ENCODE assay signal across 8 mouse cellular contexts in genomic region chr5:135024665-135025224, GRCm38 (mm10). TPM values are rescaled to one million over a fixed set of nuclear protein-coding genes. Genes with fewer than 3 reads are reported as not detected.
DNase-seq lines count a peak whose midpoint lies in the region; ATAC-seq lines count a peak whose summit lies in the region.

No protein-coding gene starts in this region.

- H3K36me3 ChIP-seq in neural tube, embryonic 11.5 days (ENCODE audit: control insufficient read depth, insufficient read depth, low read length) = no peaks in the 10 kb centered on the region
- H3K36me3 ChIP-seq in forebrain, embryonic 15.5 days = no peaks in the 10 kb centered on the region
- no peaks in the 10 kb centered on the region for H3K36me3 ChIP-seq in limb, embryonic 15.5 days
- H3K36me3 ChIP-seq in stomach, embryonic 16.5 days (ENCODE audit: control insufficient read depth, insufficient read depth, low read length) = no peaks in the 10 kb centered on the region

- no peak overlapping the region for H3K9ac ChIP-seq in neural tube, embryonic 11.5 days (ENCODE audit: low read length)
- no peak overlapping the region for H3K9ac ChIP-seq in forebrain, embryonic 15.5 days (replicated peaks)
- H3K9ac ChIP-seq in limb, embryonic 15.5 days = no peak overlapping the region
- H3K9ac ChIP-seq in stomach, embryonic 16.5 days (ENCODE audit: low read length) = peak overlapping the region; percentile 79; the same call in 1 of the 2 replicates

- no peaks in the 10 kb centered on the region for H3K27me3 ChIP-seq in neural tube, embryonic 11.5 days (ENCODE audit: control insufficient read depth, insufficient read depth, low read length)
- H3K27me3 ChIP-seq in forebrain, embryonic 15.5 days = no peaks in the 10 kb centered on the region
- no peaks in the 10 kb centered on the region for H3K27me3 ChIP-seq in limb, embryonic 15.5 days
- H3K27me3 ChIP-seq in stomach, embryonic 16.5 days (ENCODE audit: control insufficient read depth, insufficient read depth, low read length) = no peaks in the 10 kb centered on the region

- 0 out of 2 replicates have a peak, but pooled peaks cover 5% of the 10 kb centered on the region for H3K4me1 ChIP-seq in neural tube, embryonic 11.5 days (ENCODE audit: control insufficient read depth, insufficient read depth, low read length)
- H3K4me1 ChIP-seq in forebrain, embryonic 15.5 days = peaks cover 33% of the 10 kb centered on the region
- peaks cover 59% of the 10 kb centered on the region for H3K4me1 ChIP-seq in limb, embryonic 15.5 days
- peaks cover 40% of the 10 kb centered on the region for H3K4me1 ChIP-seq in stomach, embryonic 16.5 days (ENCODE audit: control insufficient read depth, insufficient read depth, low read length)

- H3K4me2 ChIP-seq in neural tube, embryonic 11.5 days (ENCODE audit: low read depth) = peak overlapping the region; percentile 56
- peak overlapping the region; percentile 98 for H3K4me2 ChIP-seq in forebrain, embryonic 15.5 days (replicated peaks)
- peak overlapping the region; percentile 93 for H3K4me2 ChIP-seq in limb, embryonic 15.5 days
- peak overlapping the region; percentile 87 for H3K4me2 ChIP-seq in stomach, embryonic 16.5 days (ENCODE audit: low read depth, low read length)

- no peak overlapping the region for H3K27ac ChIP-seq in neural tube, embryonic 11.5 days (ENCODE audit: low read depth, low read length)
- H3K27ac ChIP-seq in forebrain, embryonic 15.5 days (replicated peaks) = no peak overlapping the region
- no peak overlapping the region for H3K27ac ChIP-seq in limb, embryonic 15.5 days
- no peak overlapping the region; the same call in 1 of the 2 replicates for H3K27ac ChIP-seq in stomach, embryonic 16.5 days (ENCODE audit: low read length)

- WGBS in neural tube, embryonic 11.5 days = 64% methylated on average over 11 of the region's 11 CpGs
- 75% methylated on average over 11 of the region's 11 CpGs for WGBS in forebrain, embryonic 15.5 days
- 30% methylated on average over 11 of the region's 11 CpGs for WGBS in limb, embryonic 15.5 days
- WGBS in stomach, embryonic 16.5 days = 37% methylated on average over 11 of the region's 11 CpGs

- no peak for DNase-seq in neural tube, embryonic 11.5 days (ENCODE audit: low spot score)
- DNase-seq in neural tube, embryonic 10.5 days (ENCODE audit: extremely low spot score, low spot score) = no peak
- DNase-seq in adrenal gland, postnatal 14 days = no peak
- DNase-seq in gastrocnemius, adult 18-20 months (ENCODE audit: low spot score) = no peak
- DNase-seq in urinary bladder, postnatal 36 days (ENCODE audit: low spot score in 2 of 2) = no peak

- ATAC-seq in neural tube, embryonic 11.5 days (ENCODE audit: insufficient read depth, low FRiP score, low TSS enrichment) = no peak
- ATAC-seq in forebrain, embryonic 15.5 days (replicated peaks) = no peak
- no peak for ATAC-seq in limb, embryonic 15.5 days (ENCODE audit: insufficient number of reproducible peaks, low FRiP score, low TSS enrichment, low read depth)
- no peak for ATAC-seq in stomach, embryonic 16.5 days (ENCODE audit: insufficient read depth, low FRiP score)

- H3K4me3 ChIP-seq in neural tube, embryonic 11.5 days (ENCODE audit: low read depth, low read length) = peak overlapping the region; percentile 51; the same call in 1 of the 2 replicates
- peak overlapping the region; percentile 85; the same call in 1 of the 2 replicates for H3K4me3 ChIP-seq in forebrain, embryonic 15.5 days
- peak overlapping the region; percentile 73 for H3K4me3 ChIP-seq in limb, embryonic 15.5 days
- H3K4me3 ChIP-seq in stomach, embryonic 16.5 days (replicated peaks; ENCODE audit: low read length) = peak overlapping the region; percentile 60

- H3K9me3 ChIP-seq in neural tube, embryonic 11.5 days (ENCODE audit: control insufficient read depth, low read length) = no peaks in the 10 kb centered on the region
- H3K9me3 ChIP-seq in forebrain, embryonic 15.5 days = no peaks in the 10 kb centered on the region
- no peaks in the 10 kb centered on the region for H3K9me3 ChIP-seq in limb, embryonic 15.5 days
- no peaks in the 10 kb centered on the region for H3K9me3 ChIP-seq in stomach, embryonic 16.5 days (replicated peaks; ENCODE audit: control insufficient read depth, low read length)

RNA-seq across cellular contexts. Expression of gene Stx1a, which starts 1.5 kb away (rescaled TPM):
- polyA plus RNA-seq in neural tube, embryonic 11.5 days (2014; fragmentation: Nextera tagmentation; extraction: Ambion mirVana) = 25.4 and 36.6 TPM in 2 replicates
- polyA plus RNA-seq in forebrain, embryonic 15.5 days (2015; fragmentation: Nextera tagmentation; extraction: Ambion mirVana) = 78.6 and 78.9 TPM in 2 replicates
- 9.9 and 11.3 TPM in 2 replicates for polyA plus RNA-seq in limb, embryonic 15.5 days (2015; fragmentation: Nextera tagmentation; extraction: Ambion mirVana)
- 12.5 and 14.0 TPM in 2 replicates for polyA plus RNA-seq in stomach, embryonic 16.5 days (2015; fragmentation: Nextera tagmentation; extraction: Ambion mirVana)
- 5.9 and 10.9 TPM in 2 replicates for total RNA-seq in adrenal gland, postnatal 14 days (2021)
- under 1 TPM; 0.18 to 0.40 TPM for total RNA-seq in gastrocnemius, adult 18-20 months (2021)

RNA-seq across cellular contexts. Expression of gene Abhd11, which starts 15.8 kb away (rescaled TPM):
- polyA plus RNA-seq in neural tube, embryonic 11.5 days (2014; fragmentation: Nextera tagmentation; extraction: Ambion mirVana) = 45.9 and 46.3 TPM in 2 replicates
- polyA plus RNA-seq in forebrain, embryonic 15.5 days (2015; fragmentation: Nextera tagmentation; extraction: Ambion mirVana) = 69.5 and 70.3 TPM in 2 replicates
- polyA plus RNA-seq in limb, embryonic 15.5 days (2015; fragmentation: Nextera tagmentation; extraction: Ambion mirVana) = 66.1 and 68.2 TPM in 2 replicates
- polyA plus RNA-seq in stomach, embryonic 16.5 days (2015; fragmentation: Nextera tagmentation; extraction: Ambion mirVana) = 70.7 and 73.9 TPM in 2 replicates
- total RNA-seq in adrenal gland, postnatal 14 days (2021) = 66.7 and 68.5 TPM in 2 replicates
- total RNA-seq in gastrocnemius, adult 18-20 months (2021) = 10 to 100 TPM; 45.1 to 49.8 TPM

RNA-seq across cellular contexts. Expression of gene Cldn3, which starts 38.7 kb away (rescaled TPM):
- 2.2 and 3.1 TPM in 2 replicates for polyA plus RNA-seq in neural tube, embryonic 11.5 days (2014; fragmentation: Nextera tagmentation; extraction: Ambion mirVana)
- 12.3 and 12.7 TPM in 2 replicates for polyA plus RNA-seq in forebrain, embryonic 15.5 days (2015; fragmentation: Nextera tagmentation; extraction: Ambion mirVana)
- 26.0 and 27.2 TPM in 2 replicates for polyA plus RNA-seq in limb, embryonic 15.5 days (2015; fragmentation: Nextera tagmentation; extraction: Ambion mirVana)
- polyA plus RNA-seq in stomach, embryonic 16.5 days (2015; fragmentation: Nextera tagmentation; extraction: Ambion mirVana) = 83.9 and 89.2 TPM in 2 replicates
- total RNA-seq in adrenal gland, postnatal 14 days (2021) = 0.90 and 9.0 TPM in 2 replicates
- total RNA-seq in gastrocnemius, adult 18-20 months (2021) = under 1 TPM; 0.18 to 0.36 TPM

RNA-seq across cellular contexts. Expression of gene Dnajc30, which starts 39.3 kb away (rescaled TPM):
- 26.6 and 28.3 TPM in 2 replicates for polyA plus RNA-seq in neural tube, embryonic 11.5 days (2014; fragmentation: Nextera tagmentation; extraction: Ambion mirVana)
- polyA plus RNA-seq in forebrain, embryonic 15.5 days (2015; fragmentation: Nextera tagmentation; extraction: Ambion mirVana) = 34.6 and 39.8 TPM in 2 replicates
- 31.2 and 33.3 TPM in 2 replicates for polyA plus RNA-seq in limb, embryonic 15.5 days (2015; fragmentation: Nextera tagmentation; extraction: Ambion mirVana)
- 32.6 and 33.3 TPM in 2 replicates for polyA plus RNA-seq in stomach, embryonic 16.5 days (2015; fragmentation: Nextera tagmentation; extraction: Ambion mirVana)
- total RNA-seq in adrenal gland, postnatal 14 days (2021) = 24.5 and 26.2 TPM in 2 replicates
- total RNA-seq in gastrocnemius, adult 18-20 months (2021) = 10 to 100 TPM; 26.7 to 28.1 TPM

RNA-seq across cellular contexts. Expression of gene Bud23, which starts 40.0 kb away (rescaled TPM):
- 126 and 141 TPM in 2 replicates for polyA plus RNA-seq in neural tube, embryonic 11.5 days (2014; fragmentation: Nextera tagmentation; extraction: Ambion mirVana)
- polyA plus RNA-seq in forebrain, embryonic 15.5 days (2015; fragmentation: Nextera tagmentation; extraction: Ambion mirVana) = 89.0 and 92.8 TPM in 2 replicates
- 108 and 109 TPM in 2 replicates for polyA plus RNA-seq in limb, embryonic 15.5 days (2015; fragmentation: Nextera tagmentation; extraction: Ambion mirVana)
- 94.8 and 105 TPM in 2 replicates for polyA plus RNA-seq in stomach, embryonic 16.5 days (2015; fragmentation: Nextera tagmentation; extraction: Ambion mirVana)
- 45.6 and 51.3 TPM in 2 replicates for total RNA-seq in adrenal gland, postnatal 14 days (2021)
- total RNA-seq in gastrocnemius, adult 18-20 months (2021) = 10 to 100 TPM; 28.2 to 35.7 TPM
